Mouse (Mus musculus) forebrain, embryonic 13.5 days (tissue): ENCODE results near the gene Mrps36. TPM values are rescaled to one million over a fixed set of nuclear protein-coding genes. Genes with fewer than 3 reads are reported as not detected.
"Not testable (repeated sequence)": the region's sequence is repeated elsewhere in the genome, so short reads cannot be mapped to it uniquely, and the experiment has no call there.

Experiments used
- ATAC-seq: fragments of 200-750 bp; cut with Nextera tagmentation; 2 replicates; pipeline ENCODE4 v1.8.0; 2017
- H3K27ac ChIP-seq: fragments of 300-500 bp; sonication (generic); 2 replicates; pipeline ENCODE4 v1.5.1; 2015; ENCODE audit warnings: inconsistent platforms, mild to moderate bottlenecking, moderate library complexity
- H3K27me3 ChIP-seq: fragments of 300-500 bp; sonication (generic); 2 replicates; pipeline ENCODE4 v1.6.1; 2015; ENCODE audit warnings: mild to moderate bottlenecking, inconsistent platforms
- H3K36me3 ChIP-seq: fragments of 300-500 bp; sonication (generic); 2 replicates; pipeline ENCODE4 v1.6.1; 2015; ENCODE audit warnings: mild to moderate bottlenecking, inconsistent platforms; ENCODE audit not compliant: poor library complexity, severe bottlenecking
- H3K4me1 ChIP-seq: fragments of 300-500 bp; sonication (generic); 2 replicates; pipeline ENCODE4 v1.6.1; 2015; ENCODE audit warnings: inconsistent platforms
- H3K4me2 ChIP-seq: fragments of 300-500 bp; sonication (generic); 2 replicates; pipeline ENCODE4 v1.6.1; 2015; ENCODE audit warnings: inconsistent platforms, mild to moderate bottlenecking, moderate library complexity
- H3K4me3 ChIP-seq: fragments of 300-500 bp; sonication (generic); 2 replicates; pipeline ENCODE4 v1.5.1; 2015; ENCODE audit warnings: mild to moderate bottlenecking, inconsistent platforms
- H3K9ac ChIP-seq: fragments of 300-500 bp; sonication (generic); 2 replicates; pipeline ENCODE4 v1.6.1; 2015; ENCODE audit warnings: mild to moderate bottlenecking, inconsistent platforms
- H3K9me3 ChIP-seq: fragments of 300-500 bp; sonication (generic); replicated peaks from 2 replicates; pipeline ENCODE4 v1.6.1; 2016; ENCODE audit warnings: inconsistent platforms
- WGBS: fragments of 180-500 bp; shearing (Covaris S2); methylation state at CpG from one replicate; pipeline ENCODE4 v1.1.7; 2015; 5-methylcytosine and 5-hydroxymethylcytosine counted together
- polyA plus RNA-seq: library from polyadenylated mRNA; unstranded; fragments of >200 nt; fragmentation: Nextera tagmentation; extraction: Ambion mirVana; gene quantifications from 2 replicates; pipeline ENCODE4 v1.2.1, GENCODE M21; 2015

Gene Mrps36
- polyA plus RNA-seq, 1 experiment from 2014 or later: 142 TPM

DNA sequence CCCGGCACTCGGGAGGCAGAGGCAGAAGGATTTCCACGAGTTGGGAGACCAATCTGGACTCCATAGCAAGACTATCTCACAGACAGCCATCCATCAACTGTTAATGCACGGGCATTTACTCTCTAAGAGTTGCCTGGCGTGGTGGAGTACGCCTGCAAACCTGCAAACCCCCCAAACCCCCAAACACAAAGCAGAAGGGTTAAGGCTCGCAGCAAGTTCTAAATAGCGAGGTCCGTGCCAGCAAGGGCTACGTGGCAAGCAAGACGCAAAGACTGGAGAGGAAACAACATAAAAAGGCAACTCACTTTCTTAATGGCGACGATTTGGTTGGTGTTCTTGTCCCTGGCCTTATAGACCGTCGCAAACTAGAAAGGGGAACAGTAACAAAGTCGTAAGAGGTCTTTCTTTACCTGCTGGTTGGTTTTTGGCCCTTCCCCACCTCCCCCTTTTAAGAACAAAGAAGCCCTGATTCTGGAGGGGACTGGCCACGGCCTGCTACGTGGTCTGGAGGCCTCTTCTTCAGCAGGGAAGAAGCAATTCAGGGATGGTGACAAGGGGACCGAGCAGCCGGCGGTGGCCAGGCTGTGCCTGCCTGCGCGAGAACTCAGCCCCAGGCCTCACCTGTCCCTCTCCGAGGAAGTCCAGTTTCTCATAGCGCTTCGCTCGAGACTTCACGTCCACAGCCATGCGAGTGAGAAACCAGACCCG, 14.2 kb downstream of the Mrps36 start:
- H3K27me3 ChIP-seq: no peaks in the 10 kb centered on the region
- no peaks in the 10 kb centered on the region for H3K9me3 ChIP-seq
- ATAC-seq: peak; percentile 90
- peaks cover 12% of the 10 kb centered on the region for H3K4me1 ChIP-seq
- 1% methylated on average over 30 of the region's 30 CpGs for WGBS
- H3K4me3 ChIP-seq: peak overlapping the region; percentile 96
- peak overlapping the region; percentile 83 for H3K27ac ChIP-seq
- H3K9ac ChIP-seq: peak overlapping the region; percentile 78
- H3K4me2 ChIP-seq: peak overlapping the region; percentile 88
- peaks cover 24% of the 10 kb centered on the region for H3K36me3 ChIP-seq

DNA sequence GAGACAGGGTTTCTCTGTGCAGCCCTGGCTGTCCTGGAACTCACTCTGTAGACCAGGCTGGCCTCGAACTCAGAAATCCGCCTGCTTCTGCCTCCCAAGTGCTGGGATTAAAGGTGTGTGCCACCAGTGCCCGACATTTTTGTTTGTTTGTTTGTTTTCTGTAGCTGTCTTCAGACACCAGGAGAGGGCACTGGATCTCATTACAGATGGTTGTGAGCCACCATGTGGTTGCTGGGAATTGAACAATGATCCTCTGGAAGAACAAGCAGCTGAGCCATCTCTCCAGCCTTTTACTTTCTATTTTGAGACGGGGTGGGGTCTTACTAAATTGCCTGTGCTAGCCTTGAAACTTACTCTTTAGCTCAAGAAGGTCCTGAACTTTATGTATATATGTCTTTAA, 15.9 kb downstream of the Mrps36 start:
- WGBS: 96% methylated on average over 4 of the region's 4 CpGs
- Histone ChIP-seq H3K36me3 (peaks cover 22% of the 10 kb centered on the region), H3K4me1 (peaks cover 18% of the 10 kb centered on the region)
- not testable (repeated sequence) for H3K4me2 ChIP-seq, H3K9ac ChIP-seq, H3K9me3 ChIP-seq, H3K27me3 ChIP-seq, H3K27ac ChIP-seq, ATAC-seq, H3K4me3 ChIP-seq

DNA sequence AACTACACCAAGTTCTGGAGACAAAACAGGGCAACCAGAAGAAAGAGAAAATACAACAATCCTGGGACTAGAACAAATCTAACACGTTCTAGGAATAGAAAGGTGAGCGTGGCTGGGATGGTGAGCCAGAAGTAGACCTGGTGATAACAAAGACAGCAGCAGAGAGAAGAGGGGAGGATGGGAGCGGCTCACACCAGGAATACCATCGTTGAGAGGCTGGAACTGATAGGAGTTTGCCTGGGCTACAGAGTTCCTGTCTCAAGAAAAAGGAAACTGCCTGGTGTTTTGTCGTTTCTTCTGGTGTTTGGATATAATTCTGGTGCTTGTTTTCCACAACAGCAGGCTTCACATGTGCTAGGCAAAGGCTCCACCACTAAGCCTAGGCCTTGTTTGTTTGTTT, 16.4 kb downstream of the Mrps36 start:
- ATAC-seq: no peak
- H3K36me3 ChIP-seq: peaks cover 22% of the 10 kb centered on the region
- no peaks in the 10 kb centered on the region for H3K9me3 ChIP-seq
- no peaks in the 10 kb centered on the region for H3K27me3 ChIP-seq
- H3K4me3 ChIP-seq: no peak overlapping the region
- no peak overlapping the region for H3K4me2 ChIP-seq
- peaks cover 18% of the 10 kb centered on the region for H3K4me1 ChIP-seq
- 95% methylated on average over 5 of the region's 5 CpGs for WGBS
- H3K27ac ChIP-seq: no peak overlapping the region
- no peak overlapping the region for H3K9ac ChIP-seq

DNA sequence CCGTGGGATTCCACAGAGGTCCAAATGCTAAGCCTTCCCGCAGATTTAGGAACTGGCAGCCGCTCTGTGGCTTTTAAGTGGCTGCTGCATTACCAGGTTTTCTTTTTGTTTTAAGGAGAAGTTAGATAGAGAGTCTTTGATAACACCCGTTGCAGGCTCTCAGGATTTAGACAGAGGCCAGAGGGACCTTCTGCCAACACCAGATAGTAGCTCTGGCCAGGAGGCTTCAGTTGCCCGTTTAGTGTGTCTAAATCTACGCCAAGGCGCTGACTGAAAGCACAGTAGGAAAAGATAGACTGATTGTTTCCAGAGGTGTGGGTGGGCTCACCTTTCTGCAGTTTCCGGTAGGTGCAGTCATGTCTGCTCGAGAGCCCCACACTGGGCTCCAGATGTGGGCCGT, 19.3 kb downstream of the Mrps36 start:
- no peak overlapping the region for H3K4me2 ChIP-seq
- no peaks in the 10 kb centered on the region for H3K27me3 ChIP-seq
- no peaks in the 10 kb centered on the region for H3K9me3 ChIP-seq
- no peak overlapping the region for H3K9ac ChIP-seq
- no peak for ATAC-seq
- H3K4me1 ChIP-seq: peaks cover 18% of the 10 kb centered on the region
- no peak overlapping the region for H3K4me3 ChIP-seq
- H3K27ac ChIP-seq: no peak overlapping the region
- WGBS: 88% methylated on average over 10 of the region's 10 CpGs
- peaks cover 45% of the 10 kb centered on the region for H3K36me3 ChIP-seq

DNA sequence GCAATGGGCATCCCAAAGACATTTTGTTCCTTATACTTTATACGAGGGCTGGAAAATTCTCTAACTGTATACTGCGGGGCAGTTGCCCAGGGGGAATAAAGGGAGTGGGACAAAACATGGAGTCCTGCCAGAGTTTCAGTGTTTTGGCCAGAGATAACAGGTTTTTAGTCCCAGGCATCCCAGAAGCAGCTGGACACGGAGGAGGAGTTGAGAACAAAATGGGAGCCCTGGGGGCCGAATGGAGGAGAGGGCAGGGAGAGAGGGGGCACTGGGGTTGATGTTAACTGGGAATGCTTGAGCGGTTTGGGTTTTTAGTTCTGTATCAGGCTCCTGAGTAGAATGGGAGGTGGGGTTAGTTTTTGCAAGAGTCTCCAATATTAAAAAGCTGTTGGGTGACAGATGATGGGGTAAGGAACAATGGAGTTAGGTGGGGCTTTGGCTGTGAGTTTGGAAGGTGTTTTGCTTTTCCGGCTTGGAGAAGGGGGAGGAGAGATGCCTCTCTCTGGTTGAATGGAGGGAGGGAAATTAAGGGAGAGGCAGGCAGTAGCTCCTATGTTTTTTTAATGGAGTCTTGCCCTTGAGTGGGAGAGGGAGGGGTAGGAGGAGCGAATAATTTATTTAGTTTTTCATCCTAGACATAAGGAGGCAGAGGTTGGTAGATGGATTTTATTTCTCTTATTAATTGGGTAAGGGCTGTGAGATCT, 20.3 kb downstream of the Mrps36 start:
- Histone ChIP-seq H3K27ac (no peak overlapping the region), H3K27me3 (no peaks in the 10 kb centered on the region)

DNA sequence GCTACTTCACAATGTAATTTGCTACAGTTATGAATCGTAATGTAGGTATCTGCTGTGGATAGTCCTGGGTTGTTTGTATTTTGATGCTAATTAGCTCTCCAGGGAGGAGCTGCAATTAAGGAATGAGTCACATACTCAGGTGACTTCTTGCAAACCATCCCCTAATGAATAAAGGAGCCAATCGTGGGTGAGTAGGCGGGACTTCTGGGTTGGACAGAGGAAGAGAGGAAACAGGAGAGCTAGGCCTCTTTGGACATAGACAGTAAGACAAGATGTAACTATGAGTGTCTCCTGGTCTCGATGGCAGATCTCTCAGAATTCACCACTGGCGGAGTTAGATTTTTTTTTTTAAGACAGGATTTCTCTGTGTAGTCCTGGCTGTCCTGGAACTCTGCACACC, 22.8 kb downstream of the Mrps36 start:
- H3K27ac ChIP-seq: no peak overlapping the region
- H3K9me3 ChIP-seq: no peaks in the 10 kb centered on the region

More for the DNA sequence above, 20.3 kb downstream of the Mrps36 start:
- Histone ChIP-seq H3K4me3 (no peak overlapping the region), H3K4me1 (peaks cover 9% of the 10 kb centered on the region), H3K36me3 (peaks cover 50% of the 10 kb centered on the region), H3K4me2 (no peak overlapping the region; the same call in 1 of the 2 replicates), H3K9ac (no peak overlapping the region), H3K9me3 (no peaks in the 10 kb centered on the region)
- ATAC-seq: no peak
- 71% methylated on average over 7 of the region's 7 CpGs for WGBS

DNA sequence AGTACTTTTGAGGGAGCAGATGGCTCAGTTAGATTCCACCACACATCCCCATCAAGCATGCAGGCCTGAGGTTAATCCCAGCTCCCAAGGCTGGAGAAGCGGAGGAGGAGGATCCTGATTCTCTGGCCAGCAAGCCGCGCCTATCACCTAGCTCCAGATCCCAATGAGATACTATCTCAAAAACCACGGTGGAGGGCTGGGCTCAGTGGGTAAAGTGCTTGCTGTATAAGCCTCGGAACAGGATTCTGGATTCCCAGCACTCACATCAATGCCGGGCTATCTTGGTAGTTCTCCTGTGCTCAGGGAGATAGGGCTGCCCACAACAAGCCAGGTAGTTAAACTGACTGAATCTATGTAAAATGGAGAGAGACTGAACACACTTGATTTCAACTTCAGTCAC, 29.0 kb downstream of the Mrps36 start:
- 93% methylated on average over 6 of the region's 6 CpGs for WGBS
- no peak overlapping the region for H3K4me3 ChIP-seq
- H3K36me3 ChIP-seq: peaks cover 78% of the 10 kb centered on the region
- ATAC-seq: no peak
- no peak overlapping the region for H3K27ac ChIP-seq
- H3K27me3 ChIP-seq: no peaks in the 10 kb centered on the region
- H3K4me1 ChIP-seq: no peaks in the 10 kb centered on the region
- H3K4me2 ChIP-seq: no peak overlapping the region
- no peaks in the 10 kb centered on the region for H3K9me3 ChIP-seq
- H3K9ac ChIP-seq: no peak overlapping the region

More for the DNA sequence above, 22.8 kb downstream of the Mrps36 start:
- ATAC-seq: no peak
- Histone ChIP-seq H3K36me3 (peaks cover 52% of the 10 kb centered on the region), H3K4me2 (no peak overlapping the region), H3K27me3 (no peaks in the 10 kb centered on the region), H3K4me3 (no peak overlapping the region), H3K9ac (no peak overlapping the region), H3K4me1 (0 out of 2 replicates have a peak, but pooled peaks cover 6% of the 10 kb centered on the region)
- WGBS: 91% methylated on average over 5 of the region's 5 CpGs

DNA sequence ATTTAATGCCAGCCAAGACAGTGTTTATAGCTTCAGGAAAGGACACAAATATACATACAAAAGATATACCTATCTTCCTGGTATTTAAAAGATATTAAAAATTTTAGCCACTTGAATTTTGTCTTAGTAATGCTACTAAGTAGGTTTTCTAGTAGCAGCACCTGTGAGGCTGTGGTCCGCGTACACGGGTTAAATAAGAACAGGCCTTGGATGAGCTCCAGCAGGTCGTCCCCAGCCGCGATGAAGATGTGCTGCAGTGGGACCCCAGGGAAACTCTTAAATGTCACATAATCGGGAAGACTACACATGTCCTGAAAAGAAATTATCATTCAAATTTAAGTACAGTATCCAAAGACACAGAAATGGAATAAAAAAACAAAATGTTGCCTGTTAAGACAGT, 38.3 kb downstream of the Mrps36 start:
- no peak for ATAC-seq
- Histone ChIP-seq H3K27me3 (no peaks in the 10 kb centered on the region), H3K27ac (no peak overlapping the region), H3K4me3 (no peak overlapping the region), H3K9me3 (no peaks in the 10 kb centered on the region), H3K9ac (no peak overlapping the region), H3K4me1 (no peaks in the 10 kb centered on the region), H3K4me2 (no peak overlapping the region), H3K36me3 (peaks cover 89% of the 10 kb centered on the region)
- 95% methylated on average over 7 of the region's 7 CpGs for WGBS

DNA sequence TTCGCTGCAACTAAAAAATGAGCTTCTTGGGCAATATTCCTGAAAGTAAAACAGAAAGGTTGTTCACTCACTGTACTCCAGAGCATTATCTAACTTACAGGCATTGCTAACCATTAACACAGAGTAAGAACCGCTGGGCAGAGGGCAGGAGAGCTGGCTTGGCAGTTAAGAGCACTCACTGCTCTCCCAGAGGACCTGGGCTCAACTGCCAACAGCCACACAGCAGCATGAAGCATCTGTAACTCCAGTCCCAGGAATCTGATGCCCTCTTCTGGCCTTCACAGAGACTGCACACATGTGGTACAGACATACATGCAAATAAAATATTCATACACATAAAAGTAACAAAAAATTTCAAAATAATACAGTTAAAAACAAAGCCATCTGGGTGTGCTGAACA, 41.0 kb downstream of the Mrps36 start:
- 96% methylated on average over 2 of the region's 2 CpGs for WGBS
- H3K4me2 ChIP-seq: no peak overlapping the region

DNA sequence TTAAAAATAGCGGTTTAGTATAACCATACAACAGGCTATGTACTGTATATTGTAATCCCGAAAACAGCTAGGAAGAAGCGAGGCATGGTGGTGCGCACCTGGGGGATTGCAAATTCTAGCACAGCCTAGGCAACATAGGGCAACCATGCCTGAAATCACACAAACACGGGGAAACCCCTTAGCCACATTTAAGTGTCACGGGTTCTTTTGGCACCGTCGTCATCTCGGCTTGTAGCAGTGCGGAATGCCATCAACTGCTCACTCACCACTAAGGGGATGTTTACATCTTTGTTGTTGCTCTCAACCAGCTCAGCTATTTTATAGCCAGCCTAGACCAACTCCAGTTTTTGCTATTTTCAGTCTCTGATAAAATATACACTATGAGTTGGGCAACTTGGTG, 45.6 kb downstream of the Mrps36 start:
- no peak for ATAC-seq
- Histone ChIP-seq H3K36me3 (peaks cover 67% of the 10 kb centered on the region), H3K9me3 (no peaks in the 10 kb centered on the region), H3K27ac (no peak overlapping the region), H3K4me3 (no peak overlapping the region), H3K4me2 (no peak overlapping the region), H3K4me1 (no peaks in the 10 kb centered on the region), H3K27me3 (no peaks in the 10 kb centered on the region), H3K9ac (no peak overlapping the region)
- WGBS: 96% methylated on average over 10 of the region's 10 CpGs

More for the DNA sequence above, 41.0 kb downstream of the Mrps36 start:
- Histone ChIP-seq H3K4me3 (no peak overlapping the region), H3K4me1 (no peaks in the 10 kb centered on the region), H3K36me3 (peaks cover 82% of the 10 kb centered on the region), H3K27me3 (no peaks in the 10 kb centered on the region), H3K9me3 (no peaks in the 10 kb centered on the region), H3K9ac (no peak overlapping the region), H3K27ac (no peak overlapping the region)
- no peak for ATAC-seq

DNA sequence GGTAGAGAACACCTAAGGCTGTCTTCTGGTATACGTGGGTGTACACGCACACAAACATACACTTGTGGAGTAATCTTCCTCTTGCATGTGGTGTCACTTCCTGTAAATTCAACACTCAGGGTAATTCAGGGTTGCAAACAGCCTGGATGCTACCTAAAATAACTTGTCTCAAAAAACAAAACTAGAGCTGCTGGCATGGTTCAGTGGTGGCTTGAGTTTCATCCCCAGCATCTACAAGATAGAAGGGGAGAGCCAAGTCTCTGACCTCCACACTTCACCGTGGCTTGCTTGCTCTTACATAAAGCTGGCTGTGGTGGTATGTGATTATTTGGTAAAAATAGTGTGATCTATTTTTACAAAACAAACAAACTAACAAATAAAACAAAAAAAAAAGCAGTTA, 46.9 kb downstream of the Mrps36 start:
- H3K27me3 ChIP-seq: no peaks in the 10 kb centered on the region

DNA sequence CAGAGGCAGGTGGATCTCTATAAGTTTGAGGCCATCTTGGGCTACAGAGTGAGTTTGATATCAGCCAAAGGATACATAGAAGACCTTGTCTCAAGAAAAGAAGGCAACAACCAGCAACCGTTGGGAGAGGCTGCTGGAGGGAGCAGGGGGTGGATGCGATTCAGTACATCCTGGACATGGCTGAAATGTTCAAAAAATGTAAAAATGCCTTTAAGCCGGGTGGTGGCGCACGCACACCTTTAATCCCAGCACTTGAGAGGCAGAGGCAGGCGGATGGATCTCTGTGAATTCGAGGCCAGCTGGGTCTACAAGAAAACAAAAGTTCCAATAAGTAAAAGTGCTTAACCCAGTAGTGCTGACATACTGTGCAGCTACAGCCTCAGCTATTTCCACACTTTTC, 56.9 kb downstream of the Mrps36 start:
- no peaks in the 10 kb centered on the region for H3K9me3 ChIP-seq
- H3K36me3 ChIP-seq: no peaks in the 10 kb centered on the region
- no peak for ATAC-seq
- WGBS: 78% methylated on average over 7 of the region's 7 CpGs
- no peak overlapping the region for H3K9ac ChIP-seq
- H3K4me3 ChIP-seq: no peak overlapping the region
- no peaks in the 10 kb centered on the region for H3K27me3 ChIP-seq
- no peak overlapping the region for H3K27ac ChIP-seq
- H3K4me2 ChIP-seq: no peak overlapping the region
- no peaks in the 10 kb centered on the region for H3K4me1 ChIP-seq

More for the DNA sequence above, 46.9 kb downstream of the Mrps36 start:
- 98% methylated on average over 3 of the region's 3 CpGs for WGBS
- Histone ChIP-seq H3K4me2 (no peak overlapping the region), H3K27ac (no peak overlapping the region), H3K9me3 (no peaks in the 10 kb centered on the region), H3K36me3 (peaks cover 55% of the 10 kb centered on the region), H3K4me1 (no peaks in the 10 kb centered on the region), H3K4me3 (no peak overlapping the region), H3K9ac (no peak overlapping the region)
- ATAC-seq: no peak
